Mouse (Mus musculus) fat pad, adult 2 months (tissue): ENCODE measurements around the gene Cep170b.

ENCODE experiments used
- DNase-seq: peaks from one replicate; pipeline ENCODE4 v3.0.0-alpha.2; 2011; ENCODE audit warnings: low read depth, low spot score; ENCODE audit errors: extremely low read depth

Gene Cep170b

GRCm38 (mm10) chr12:112735896-112736635 lies 15.8 kb downstream of the Cep170b start:
- no peak for DNase-seq

DNA sequence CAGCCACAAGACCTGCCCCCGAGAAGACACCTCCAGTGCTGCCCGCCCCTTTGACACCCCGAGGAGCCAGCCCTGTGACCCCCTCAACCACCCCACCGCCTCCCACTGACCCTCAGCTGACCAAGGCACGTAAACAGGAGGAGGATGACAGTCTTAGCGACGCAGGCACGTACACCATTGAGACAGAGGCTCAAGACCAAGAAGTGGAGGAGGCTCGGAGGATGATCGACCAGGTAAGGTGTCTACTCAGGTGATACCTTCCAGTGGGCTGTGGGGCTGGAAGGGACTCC lies 16.3 kb downstream of the Cep170b start:
- no peak for DNase-seq

DNA sequence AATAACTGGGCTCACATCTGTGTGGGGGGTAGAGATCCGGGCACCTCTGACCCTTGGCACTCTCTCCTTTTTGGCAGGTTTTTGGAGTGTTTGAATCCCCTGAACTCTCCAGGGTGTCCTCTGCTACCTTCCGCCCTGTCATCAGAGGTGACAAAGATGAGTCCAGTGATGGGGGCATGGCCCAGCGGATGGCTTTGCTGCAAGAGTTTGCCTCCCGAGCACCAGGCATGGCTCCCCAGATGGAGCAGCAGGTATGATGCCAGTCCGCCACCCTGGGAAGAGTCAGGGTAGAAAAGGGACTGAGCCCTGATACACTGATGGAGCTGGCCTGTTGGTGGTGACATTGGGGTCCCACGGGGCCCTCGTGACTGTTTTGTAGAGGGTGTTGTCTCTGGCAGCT lies 16.8 kb downstream of the Cep170b start:
- DNase-seq = no peak

GRCm38 (mm10) chr12:112737761-112738160 lies 17.5 kb downstream of the Cep170b start:
- no peak for DNase-seq

GRCm38 (mm10) chr12:112738281-112739022 lies 18.2 kb downstream of the Cep170b start:
- DNase-seq = no peak

GRCm38 (mm10) chr12:112739023-112739568 lies 18.8 kb downstream of the Cep170b start:
- DNase-seq = no peak

DNA sequence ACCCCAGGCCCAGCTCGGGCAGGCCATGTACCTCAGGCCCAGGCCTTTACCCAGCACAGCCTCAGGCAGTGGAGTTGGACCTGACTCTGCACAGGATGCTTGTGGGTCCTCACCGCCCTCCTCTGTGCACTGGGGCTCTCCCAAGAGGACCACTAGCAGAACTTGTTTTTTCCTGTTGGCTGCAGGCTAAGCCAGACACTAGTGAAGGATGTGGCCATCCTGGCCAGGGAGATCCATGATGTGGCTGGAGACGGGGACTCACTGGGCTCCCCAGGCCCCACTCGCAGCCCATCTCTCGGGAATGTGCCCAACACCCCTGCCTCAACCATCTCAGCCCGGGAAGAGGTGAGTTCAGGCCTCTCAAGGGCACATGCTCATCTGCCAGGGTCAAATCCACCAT lies 22.5 kb downstream of the Cep170b start:
- DNase-seq = no peak

DNA sequence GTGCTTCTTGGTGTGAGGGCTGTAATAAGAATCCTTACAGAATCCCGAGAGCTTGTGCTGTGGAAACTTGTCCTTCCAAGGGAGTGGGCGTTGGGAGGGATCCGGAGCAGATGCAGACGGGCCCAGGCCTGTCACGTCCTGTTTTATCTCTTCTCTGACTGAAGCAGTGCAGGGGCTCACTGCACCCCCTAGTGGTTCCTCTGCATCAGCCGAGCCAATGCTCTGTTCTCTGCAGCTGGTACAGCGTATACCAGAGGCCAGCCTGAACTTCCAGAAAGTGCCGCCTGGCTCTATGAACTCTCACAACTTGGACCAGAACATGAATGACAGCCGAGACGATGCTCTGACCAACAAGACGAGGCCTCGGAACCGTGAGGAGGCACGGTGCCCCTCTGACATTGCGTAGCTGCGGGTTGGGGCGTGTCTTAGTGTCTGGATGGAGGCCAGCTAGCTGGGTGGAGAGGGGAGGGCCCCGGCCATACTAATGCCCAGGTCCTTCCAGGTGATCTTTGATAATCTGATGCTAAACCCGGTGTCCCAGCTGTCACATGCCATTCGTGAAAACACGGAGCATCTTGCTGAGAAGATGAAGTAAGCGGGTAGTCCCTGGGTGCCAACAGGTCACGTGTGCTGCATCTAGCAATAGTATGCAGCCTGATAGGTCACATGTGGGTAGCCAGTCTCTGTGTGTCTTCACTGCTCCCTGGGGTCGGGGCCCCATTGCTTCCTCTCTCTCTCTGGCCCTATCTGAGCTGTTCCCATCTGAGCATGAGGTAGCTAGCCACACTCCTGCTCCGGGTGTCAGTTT lies 23.1 kb downstream of the Cep170b start:
- peak; percentile 69 for DNase-seq

- DNase-seq = no peak
These were observed 24.0 kb downstream of the Cep170b start for GRCm38 (mm10) chr12:112744211-112744610.

- no peak for DNase-seq
These were observed 24.8 kb downstream of the Cep170b start for GRCm38 (mm10) chr12:112744891-112745580.

GRCm38 (mm10) chr12:112745716-112746115 lies 25.5 kb downstream of the Cep170b start:
- no peak for DNase-seq

DNA sequence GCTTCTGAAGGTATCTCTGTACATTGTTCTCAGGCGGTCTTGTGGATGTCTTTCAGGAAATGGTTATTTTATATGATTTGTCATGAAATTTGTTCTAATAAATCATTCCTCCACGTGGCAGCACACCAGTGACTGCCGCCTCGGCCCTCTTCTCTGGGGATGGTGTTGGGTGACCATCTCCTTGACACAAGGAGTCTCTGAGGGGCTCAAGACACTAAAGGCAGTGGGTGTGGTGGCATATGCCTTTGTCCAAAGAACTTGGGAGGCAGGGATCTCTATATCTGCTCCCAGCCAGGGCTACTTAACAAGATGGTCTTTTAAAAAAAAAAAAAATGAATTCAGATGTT lies 26.2 kb downstream of the Cep170b start:
- no peak for DNase-seq

DNA sequence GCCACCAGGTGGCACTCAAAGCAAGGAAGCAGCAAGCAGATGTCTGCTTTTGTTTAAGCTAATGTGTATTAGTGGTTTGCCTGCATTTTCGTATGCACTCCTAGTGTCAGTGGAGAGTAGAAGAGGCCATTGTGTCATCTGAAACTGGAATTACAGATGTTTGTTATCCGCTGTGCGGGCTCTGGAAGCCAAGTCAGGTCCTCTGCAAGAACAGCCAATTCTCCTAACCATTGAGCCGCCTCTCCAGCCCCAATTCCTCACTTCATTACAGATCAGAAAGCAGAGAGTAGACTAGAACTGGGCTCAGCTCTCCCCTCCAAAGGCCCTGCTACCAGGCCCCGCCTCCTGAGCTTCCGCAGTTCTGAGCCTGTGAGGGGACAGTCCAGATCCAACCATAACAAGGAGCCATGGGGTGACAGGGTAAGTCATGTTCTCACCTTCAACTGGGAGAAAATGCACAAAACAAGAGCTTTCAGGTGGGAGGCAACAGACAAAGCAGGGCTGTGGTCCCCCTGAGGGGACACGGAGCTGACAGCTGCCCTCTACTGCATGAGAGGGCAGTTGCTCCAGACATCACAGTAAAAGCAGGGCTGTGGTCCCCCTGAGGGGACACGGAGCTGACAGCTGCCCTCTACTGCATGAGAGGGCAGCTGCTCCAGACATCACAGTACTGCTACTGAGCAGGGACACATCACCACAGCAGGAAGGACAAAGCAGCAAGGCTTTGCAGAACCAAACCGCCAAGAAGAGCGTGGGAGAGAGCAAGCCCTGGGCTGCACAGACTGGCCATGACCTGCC lies 26.8 kb downstream of the Cep170b start:
- peak; percentile 68 for DNase-seq

- no peak for DNase-seq
These were observed 27.3 kb downstream of the Cep170b start for GRCm38 (mm10) chr12:112747606-112747970.

GRCm38 (mm10) chr12:112750976-112751375 lies 30.7 kb downstream of the Cep170b start:
- DNase-seq = no peak

GRCm38 (mm10) chr12:112752399-112752798 lies 32.1 kb downstream of the Cep170b start:
- no peak for DNase-seq

DNA sequence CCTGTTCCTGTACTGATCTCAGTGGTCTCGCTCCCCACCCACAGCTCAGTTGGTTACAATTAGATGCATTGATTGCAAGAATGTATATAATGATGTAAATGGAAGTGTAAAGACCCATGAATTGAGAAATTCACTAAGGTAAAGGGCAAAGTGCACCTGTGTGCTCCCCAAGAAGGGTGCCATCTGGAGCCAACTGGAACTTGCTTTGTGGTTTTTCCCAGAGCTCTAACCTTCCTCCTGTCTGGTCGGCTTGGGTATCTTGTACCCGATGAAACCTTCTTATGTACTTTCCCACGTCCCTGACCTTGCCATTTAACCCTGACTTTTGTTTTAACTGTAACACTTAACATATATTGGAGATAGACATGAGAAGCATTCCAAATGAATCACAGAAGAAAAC lies 35.6 kb downstream of the Cep170b start:
- no peak for DNase-seq

DNA sequence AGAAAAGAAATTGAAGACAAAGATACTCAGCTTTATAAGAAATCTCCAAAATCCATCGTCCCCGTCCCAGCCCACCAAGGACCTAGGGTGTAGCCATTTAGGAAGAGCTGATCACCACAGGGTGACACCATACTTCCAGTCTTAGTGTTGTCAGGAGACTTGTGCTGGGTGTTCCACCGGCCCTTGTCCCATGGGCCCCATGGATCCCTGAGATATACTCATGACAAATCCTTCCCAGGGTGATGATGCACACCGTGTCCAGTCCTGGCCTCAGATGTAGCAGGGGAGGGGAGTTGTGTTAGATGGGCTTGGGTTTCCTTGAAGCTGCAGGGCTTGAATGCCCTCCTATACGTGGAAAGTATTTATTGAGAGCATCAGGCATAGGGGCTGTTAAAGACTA lies 37.6 kb downstream of the Cep170b start:
- DNase-seq = no peak

GRCm38 (mm10) chr12:112759471-112759870 lies 39.2 kb downstream of the Cep170b start:
- no peak for DNase-seq

DNA sequence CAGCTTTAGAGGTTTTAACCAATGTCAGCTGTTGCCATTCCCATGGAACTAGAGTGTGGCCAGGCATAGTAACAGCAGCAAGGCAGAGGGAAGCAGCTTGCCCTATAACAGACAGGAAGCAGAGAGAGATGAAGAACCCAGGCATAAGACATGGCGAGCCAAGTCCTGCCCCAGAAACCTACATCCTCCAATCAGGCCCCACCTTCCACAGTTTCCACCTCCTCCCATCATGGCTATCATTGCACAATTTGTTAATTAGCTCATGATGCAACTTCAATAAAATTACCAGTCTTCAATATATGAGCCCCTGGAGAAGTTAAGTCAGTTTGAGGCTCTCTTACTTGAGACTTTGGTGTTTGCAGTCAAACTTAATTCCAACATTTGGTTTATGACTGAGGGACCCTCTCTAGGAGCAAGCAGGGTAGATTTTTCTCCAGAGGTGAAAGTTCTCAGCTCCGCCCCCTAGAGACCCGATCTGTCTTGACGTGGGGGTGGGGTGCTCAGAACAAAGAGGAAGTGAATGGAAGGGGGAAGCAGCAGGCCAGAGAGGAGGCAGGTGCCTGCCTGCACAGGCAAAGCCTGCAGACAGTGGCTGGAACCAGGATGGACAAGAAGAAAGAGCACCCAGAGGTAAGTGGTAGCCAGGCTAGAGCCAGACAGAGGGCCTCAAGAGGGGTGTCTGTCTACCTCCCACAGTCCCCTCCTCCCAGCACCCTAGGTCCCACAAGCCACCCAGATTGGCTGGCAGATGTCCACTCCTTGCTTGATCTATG lies 40.1 kb downstream of the Cep170b start, which contains the start of gene Pld4:
Gene Pld4, plus strand, starts transcription at position 502 of the 773 bp plus-strand sequence.
- DNase-seq = no peak
